Mouse (Mus musculus) testis, adult 2 months (tissue): ENCODE measurements at regions not wholly inside any gene's neighbourhood (a gene's known extent, or its start where the extent isn't known, plus 50 kb on each side); places are given as distances from the start of the nearest gene placed in this dataset.

Source experiments
- CTCF ChIP-seq: fragments of 200-500 bp; IDR thresholded peaks from 2 replicates; pipeline ENCODE4 v1.5.1; 2012; ENCODE audit warnings: low read depth, mild to moderate bottlenecking, inconsistent platforms, low read length, moderate library complexity; ENCODE audit not compliant: control insufficient read depth, insufficient read depth, insufficient replicate concordance
- POLR2A ChIP-seq: fragments of 200-500 bp; IDR thresholded peaks from 2 replicates; pipeline ENCODE4 v1.6.1; 2012; ENCODE audit warnings: low read depth, mild to moderate bottlenecking, inconsistent platforms, low read length, moderate library complexity; ENCODE audit not compliant: control insufficient read depth

DNA sequence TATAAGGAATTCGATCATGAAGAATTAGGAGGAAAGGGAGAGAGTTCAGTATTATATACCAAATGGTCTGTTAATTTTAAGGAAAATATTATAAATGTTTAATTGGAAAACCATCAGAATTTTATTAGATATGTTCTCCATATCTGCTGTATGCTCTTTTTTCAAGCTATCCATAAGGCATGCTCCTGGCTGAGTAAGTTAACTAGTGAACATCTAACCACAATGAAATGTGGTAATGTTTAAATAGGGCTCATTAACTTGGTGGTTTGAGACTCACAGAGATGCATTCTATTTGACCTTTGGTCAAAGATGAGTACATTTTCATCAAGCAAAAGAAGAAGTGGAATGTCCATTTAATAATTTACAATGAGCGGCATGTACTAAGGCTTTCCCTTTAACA is 466.2 kb upstream of the Fam241a start:
- no peak for TF ChIP-seq CTCF
- no peak for TF ChIP-seq POLR2A
